Mouse (Mus musculus) layer of hippocampus, postnatal 10 days (tissue): ENCODE results near the gene Zcchc2. TPM values are rescaled to one million over a fixed set of nuclear protein-coding genes. Genes with fewer than 3 reads are reported as not detected.

Experiments
- DNase-seq, 2 experiments: peaks; one replicate each; pipeline ENCODE4 v3.0.0; 2021; ENCODE audit warnings: low spot score in 2 of 2
- total RNA-seq, 2 experiments: library from RNA; stranded (reverse); gene quantifications; 2 replicates each; pipeline ENCODE4 v1.2.3; 2021

Zcchc2 gene
- total RNA-seq, 2 experiments from 2014 or later: 19.7 to 20.7 TPM

DNA sequence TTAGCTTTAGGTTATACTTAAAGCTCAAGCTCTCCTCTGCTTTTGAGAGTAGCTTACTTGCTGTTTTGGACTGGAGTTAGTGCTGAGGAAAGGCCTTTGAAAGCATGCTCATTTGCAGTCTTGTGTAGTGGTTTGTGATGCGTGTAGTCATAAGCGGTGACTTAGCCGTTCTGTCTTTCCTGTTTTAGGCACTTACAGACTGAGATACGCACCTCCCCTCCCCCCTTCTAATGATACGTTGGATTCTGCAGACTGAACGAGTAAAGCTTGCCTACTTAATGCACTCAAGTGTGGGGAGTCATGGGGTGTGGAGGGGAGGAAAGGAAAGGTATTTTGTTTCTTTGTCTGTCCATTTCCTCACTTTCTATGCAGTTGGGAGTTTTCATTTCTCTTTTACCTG is 41.7 kb downstream of the Zcchc2 start:
- no peak for DNase-seq

GRCm38 (mm10) chr1:106034776-106035175 is 44.6 kb downstream of the Zcchc2 start:
- DNase-seq: peak in 1 of 2 experiments; percentile 8

DNA sequence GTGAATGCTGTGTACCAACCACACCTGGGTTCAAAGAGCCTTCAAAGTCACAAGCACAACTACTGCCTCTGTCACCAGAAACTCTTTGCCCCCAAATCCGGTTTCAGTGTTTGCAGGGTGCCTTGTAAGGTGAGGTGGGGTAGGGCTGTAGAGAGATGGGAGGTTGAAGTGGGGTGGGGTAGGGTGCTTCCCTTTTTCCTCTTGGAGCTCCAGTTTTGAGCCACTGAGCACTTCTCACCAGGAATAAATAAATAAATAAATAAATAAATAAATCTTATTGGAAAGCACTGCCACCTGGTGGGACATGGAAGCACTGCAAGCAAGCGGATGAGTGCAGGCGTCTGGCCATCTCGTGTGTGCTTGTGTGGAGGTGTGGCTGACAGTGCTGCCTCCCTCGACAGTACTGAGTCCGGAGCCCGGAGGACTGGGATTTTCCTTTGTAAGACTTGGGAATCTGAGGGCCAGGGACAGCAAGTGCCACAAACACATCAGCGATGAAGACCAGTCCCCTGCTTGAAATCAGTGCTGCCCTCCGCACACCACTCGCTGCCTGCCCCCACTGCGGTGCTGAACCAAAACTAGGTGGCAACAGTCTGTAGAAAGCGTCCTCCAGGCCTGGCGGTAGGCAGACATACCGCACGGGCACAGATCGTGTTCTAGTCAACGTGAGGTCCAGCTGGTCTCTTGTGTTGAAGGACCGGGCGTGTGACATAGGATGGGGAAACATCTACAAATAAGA is 46.8 kb downstream of the Zcchc2 start:
- DNase-seq: peak; percentile 80 to 82

- peak in 1 of 2 experiments; percentile 40 for DNase-seq
Observed at GRCm38 (mm10) chr1:106039326-106039725, 49.1 kb downstream of the Zcchc2 start.

GRCm38 (mm10) chr1:106040271-106040670 is 50.1 kb downstream of the Zcchc2 start:
- DNase-seq: peak in 1 of 2 experiments; percentile 11

DNA sequence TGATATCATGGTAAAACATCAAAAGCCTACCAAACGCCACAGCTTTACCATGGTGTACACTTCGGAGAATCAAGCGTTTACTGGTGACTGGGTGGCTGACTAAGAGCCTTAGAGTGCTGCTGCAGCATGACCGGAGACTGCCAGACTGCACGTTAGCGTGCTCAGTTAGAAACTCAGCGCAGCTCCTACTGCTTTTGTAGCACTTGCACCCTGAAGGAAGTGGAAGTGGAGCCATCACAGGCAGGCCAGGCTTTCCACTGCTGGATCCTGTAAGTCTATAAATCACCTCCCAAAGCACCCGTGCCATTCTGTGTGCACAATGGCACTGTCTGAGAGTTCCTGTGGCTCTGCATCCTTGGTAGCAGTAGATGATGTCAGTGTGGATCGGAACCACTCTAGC is 52.0 kb downstream of the Zcchc2 start:
- DNase-seq: peak in 1 of 2 experiments; percentile 5

GRCm38 (mm10) chr1:106043053-106043820 is 53.0 kb downstream of the Zcchc2 start:
- DNase-seq: peak in 1 of 2 experiments; percentile 13

DNA sequence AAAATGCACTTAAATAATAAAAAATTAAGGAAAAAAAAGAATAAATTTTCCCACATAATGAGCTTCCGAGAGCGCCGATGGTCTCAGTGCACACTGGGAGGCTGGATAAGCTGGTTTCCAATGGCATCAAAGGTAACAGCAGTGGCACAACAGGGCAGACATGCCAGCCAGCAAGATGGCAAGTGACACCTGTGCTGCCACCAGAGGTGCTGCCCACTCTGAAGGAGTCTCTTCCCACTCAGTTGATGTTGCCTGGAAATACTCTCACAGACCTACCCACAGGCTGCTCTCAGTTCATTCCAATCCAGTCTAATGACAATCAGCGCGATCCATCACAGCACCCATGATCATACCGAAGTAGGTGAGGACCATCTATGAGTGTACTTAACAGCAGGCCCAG is 58.8 kb downstream of the Zcchc2 start:
- peak in 1 of 2 experiments; percentile 9 for DNase-seq

- peak in 1 of 2 experiments; percentile 6 for DNase-seq
Observed at GRCm38 (mm10) chr1:106054978-106055377, 64.8 kb downstream of the Zcchc2 start.

DNA sequence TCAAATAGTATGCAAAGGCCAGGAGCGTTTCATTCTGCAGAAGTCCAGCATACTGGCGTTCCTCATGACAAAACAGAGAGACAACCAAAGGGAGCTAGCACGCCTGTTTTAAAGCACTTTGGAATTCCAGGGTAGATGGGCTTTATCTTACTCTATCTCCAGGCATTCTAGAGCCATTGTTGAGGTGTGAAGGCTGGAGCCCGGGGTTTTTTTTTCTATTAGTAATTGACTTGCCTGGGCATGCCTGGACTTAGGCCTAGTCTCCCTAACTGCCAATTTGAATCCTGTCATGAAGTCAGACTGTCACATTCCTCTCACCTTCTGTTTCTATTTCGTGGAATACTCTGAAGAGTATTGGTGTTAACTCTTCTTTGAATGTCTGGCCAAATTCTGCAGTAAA is 68.1 kb downstream of the Zcchc2 start:
- DNase-seq: peak in 1 of 2 experiments; percentile 4

GRCm38 (mm10) chr1:106059516-106060277 is 69.5 kb downstream of the Zcchc2 start:
- DNase-seq: peak in 1 of 2 experiments; percentile 5

- DNase-seq: peak in 1 of 2 experiments; percentile 7
Observed at GRCm38 (mm10) chr1:106061185-106061910, 71.1 kb downstream of the Zcchc2 start.

GRCm38 (mm10) chr1:106062891-106063590 is 72.8 kb downstream of the Zcchc2 start:
- DNase-seq: peak in 1 of 2 experiments; percentile 13

- DNase-seq: no peak
Observed at GRCm38 (mm10) chr1:106063591-106064170, 73.5 kb downstream of the Zcchc2 start.

GRCm38 (mm10) chr1:106064291-106064690 is 74.1 kb downstream of the Zcchc2 start:
- no peak for DNase-seq

GRCm38 (mm10) chr1:106064711-106065110 is 74.5 kb downstream of the Zcchc2 start:
- DNase-seq: no peak

GRCm38 (mm10) chr1:106065679-106066078 is 75.5 kb downstream of the Zcchc2 start:
- no peak for DNase-seq

- no peak for DNase-seq
Observed at GRCm38 (mm10) chr1:106067306-106067705, 77.1 kb downstream of the Zcchc2 start.

GRCm38 (mm10) chr1:106069867-106070543 is 79.8 kb downstream of the Zcchc2 start:
- DNase-seq: peak in 1 of 2 experiments; percentile 8
